Mouse (Mus musculus) G1E (cell line): ENCODE results near the gene Mcoln1.

Experiments
- CTCF ChIP-seq: IDR thresholded peaks from 2 replicates; pipeline ENCODE4 v1.5.1; 2012; ENCODE audit warnings: low read depth, low read length, inconsistent platforms, mixed read lengths
- POLR2AphosphoS5 ChIP-seq: IDR thresholded peaks from 2 replicates; pipeline ENCODE4 v1.6.1; 2012; ENCODE audit warnings: low read depth, low read length, inconsistent platforms; ENCODE audit not compliant: insufficient replicate concordance

DNA sequence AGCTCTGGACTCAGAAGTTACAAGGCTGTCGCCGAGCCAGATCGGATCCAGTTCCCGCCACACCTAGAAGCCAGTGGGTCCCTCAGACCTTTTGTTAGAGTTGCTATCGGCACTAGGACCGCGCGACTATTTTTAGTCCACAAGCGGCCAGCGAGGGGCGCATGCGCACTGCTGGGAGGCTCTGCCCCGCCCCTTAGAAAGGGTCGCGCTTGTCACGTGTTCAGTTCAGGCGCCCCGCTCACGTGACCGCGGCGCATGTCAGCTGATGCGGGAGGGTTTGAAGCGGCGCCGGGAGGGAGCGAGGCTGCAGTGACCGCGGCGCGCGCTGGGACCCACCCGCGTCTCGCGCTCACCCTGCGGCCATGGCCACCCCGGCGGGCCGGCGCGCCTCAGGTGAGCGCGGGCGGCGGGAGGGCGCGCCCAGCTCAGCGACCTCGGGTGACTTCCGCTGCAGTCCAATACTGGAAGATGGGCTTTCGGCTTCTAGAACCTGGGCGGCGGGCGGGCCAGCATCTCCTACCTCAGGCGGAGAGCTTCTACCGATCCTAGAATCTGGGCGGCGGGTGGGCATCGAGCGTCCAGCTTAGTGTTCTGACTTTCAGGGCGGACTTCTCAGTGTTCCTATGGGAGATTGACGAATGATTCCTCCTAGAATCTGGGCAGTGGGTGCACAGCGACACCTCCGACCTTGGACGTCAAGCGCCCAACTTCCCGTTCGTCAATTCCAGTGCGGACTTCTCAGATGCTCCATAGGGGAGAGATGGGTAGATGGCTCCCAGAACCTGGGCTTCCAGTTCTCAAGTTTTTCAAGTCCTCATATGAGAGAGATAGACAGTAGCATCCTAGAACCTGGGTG lies at the start of gene Mcoln1:
- TF ChIP-seq CTCF (no peak), POLR2AphosphoS5 (no peak)
